Mouse (Mus musculus) gastrocnemius, adult 8-10 months (tissue): ENCODE data around the gene Sec14l5. TPM values are rescaled to one million over a fixed set of nuclear protein-coding genes. Genes with fewer than 3 reads are reported as not detected.

Experiments
- DNase-seq, 2 experiments: peaks; one replicate each; pipeline ENCODE4 v3.0.0; 2022; ENCODE audit warnings: low spot score in 2 of 2
- total RNA-seq, 4 experiments: library from RNA; stranded (reverse); gene quantifications; 2 replicates each; pipeline ENCODE4 v1.2.4; 2022

The Sec14l5 gene
- total RNA-seq, 4 experiments from 2014 or later, result 8.2 to 10.6 (median 9.9) TPM

- DNase-seq, result no peak
These were observed 6.6 kb downstream of the Sec14l5 start for GRCm38 (mm10) chr16:5153299-5154026.

GRCm38 (mm10) chr16:5155014-5155413 lies 8.1 kb downstream of the Sec14l5 start:
- no peak for DNase-seq

- DNase-seq, result peak in 1 of 2 experiments; percentile 44
These were observed 9.6 kb downstream of the Sec14l5 start for GRCm38 (mm10) chr16:5156495-5156894.

GRCm38 (mm10) chr16:5157113-5157512 lies 10.2 kb downstream of the Sec14l5 start:
- peak; percentile 52 to 70 for DNase-seq

GRCm38 (mm10) chr16:5159248-5159647 lies 12.3 kb downstream of the Sec14l5 start:
- no peak for DNase-seq

- no peak for DNase-seq
These were observed 17.4 kb downstream of the Sec14l5 start for GRCm38 (mm10) chr16:5164327-5164726.

- DNase-seq, result no peak
These were observed 21.1 kb downstream of the Sec14l5 start for GRCm38 (mm10) chr16:5168038-5168437.

- DNase-seq, result peak; percentile 46 to 79
These were observed 21.9 kb downstream of the Sec14l5 start for GRCm38 (mm10) chr16:5168829-5169228.

- peak in 1 of 2 experiments; percentile 63 for DNase-seq
These were observed 25.7 kb downstream of the Sec14l5 start for GRCm38 (mm10) chr16:5172636-5173035.

- no peak for DNase-seq
These were observed 36.5 kb downstream of the Sec14l5 start for GRCm38 (mm10) chr16:5183310-5183975.

- no peak for DNase-seq
These were observed 37.2 kb downstream of the Sec14l5 start for GRCm38 (mm10) chr16:5184101-5184500.

- peak in 1 of 2 experiments; percentile 45 for DNase-seq
These were observed 38.0 kb downstream of the Sec14l5 start for GRCm38 (mm10) chr16:5184956-5185355.

GRCm38 (mm10) chr16:5185691-5186090 lies 38.8 kb downstream of the Sec14l5 start:
- peak in 1 of 2 experiments; percentile 63 for DNase-seq

GRCm38 (mm10) chr16:5186234-5186633 lies 39.3 kb downstream of the Sec14l5 start:
- peak; percentile 48 to 51 for DNase-seq

GRCm38 (mm10) chr16:5195080-5195479 lies 48.2 kb downstream of the Sec14l5 start:
- peak; percentile 25 to 37 for DNase-seq

- no peak for DNase-seq
These were observed 55.8 kb downstream of the Sec14l5 start for GRCm38 (mm10) chr16:5202681-5203080.

- DNase-seq, result no peak
These were observed 56.3 kb downstream of the Sec14l5 start for GRCm38 (mm10) chr16:5203200-5203599.

GRCm38 (mm10) chr16:5203668-5204433 lies 56.9 kb downstream of the Sec14l5 start, which contains the start of gene Nagpa:
Nagpa (minus strand) TSS chr16:5204012.
- peak; percentile 63 to 81 for DNase-seq

GRCm38 (mm10) chr16:5205431-5205970 lies 58.6 kb downstream of the Sec14l5 start:
- no peak for DNase-seq

- DNase-seq, result no peak
These were observed 59.1 kb downstream of the Sec14l5 start for GRCm38 (mm10) chr16:5206051-5206450.

- no peak for DNase-seq
These were observed 63.5 kb downstream of the Sec14l5 start for GRCm38 (mm10) chr16:5210365-5210764.

- no peak for DNase-seq
These were observed 65.2 kb downstream of the Sec14l5 start for GRCm38 (mm10) chr16:5212150-5212549.
